Mouse (Mus musculus) brain, embryonic 14.5 days (tissue): ENCODE data around the gene Iqcd.

Experiments
- CTCF ChIP-seq: fragments of 200-500 bp; IDR thresholded peaks from 2 replicates; pipeline ENCODE4 v1.5.1; 2012; ENCODE audit warnings: inconsistent platforms, mild to moderate bottlenecking, moderate library complexity, borderline replicate concordance; ENCODE audit not compliant: insufficient read depth, insufficient read length; ENCODE audit errors: extremely low read depth
- POLR2A ChIP-seq: fragments of 200-500 bp; IDR thresholded peaks from 2 replicates; pipeline ENCODE4 v1.6.1; 2012; ENCODE audit warnings: mild to moderate bottlenecking, inconsistent platforms, borderline replicate concordance; ENCODE audit not compliant: poor library complexity, insufficient read depth, insufficient read length, severe bottlenecking; ENCODE audit errors: extremely low read depth

DNA sequence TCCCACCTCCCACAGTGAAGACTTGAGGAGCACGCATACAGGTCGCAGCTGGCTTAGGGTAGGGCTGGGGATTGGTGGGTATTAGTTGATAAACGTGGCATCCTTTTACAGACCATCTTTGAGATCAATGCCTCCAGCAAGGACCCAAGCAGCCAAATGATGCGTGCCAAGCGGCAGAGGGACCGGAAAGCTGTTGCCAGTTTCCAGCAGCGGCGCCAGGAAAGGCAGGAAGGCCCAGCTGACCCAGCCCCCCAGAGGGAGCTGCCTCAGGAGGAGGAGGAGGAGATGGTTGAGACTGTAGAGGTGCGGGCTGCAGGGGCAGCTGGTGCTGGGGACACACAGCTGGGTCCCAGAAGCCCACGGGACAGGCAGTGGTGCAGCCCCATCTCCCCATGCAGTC is 35.6 kb downstream of the Iqcd start:
- no peak for TF ChIP-seq CTCF
- no peak for TF ChIP-seq POLR2A
